Mouse (Mus musculus) ES-Bruce4 (cell line): ENCODE results near the gene Poglut1.

Experiments used
- CTCF ChIP-seq: IDR thresholded peaks from one replicate; pipeline ENCODE4 v1.8.1; 2011; ENCODE audit warnings: low read depth, low read length
- POLR2A ChIP-seq: IDR thresholded peaks from one replicate; pipeline ENCODE4 v1.8.1; 2011; ENCODE audit warnings: low read length; ENCODE audit not compliant: insufficient read depth

DNA sequence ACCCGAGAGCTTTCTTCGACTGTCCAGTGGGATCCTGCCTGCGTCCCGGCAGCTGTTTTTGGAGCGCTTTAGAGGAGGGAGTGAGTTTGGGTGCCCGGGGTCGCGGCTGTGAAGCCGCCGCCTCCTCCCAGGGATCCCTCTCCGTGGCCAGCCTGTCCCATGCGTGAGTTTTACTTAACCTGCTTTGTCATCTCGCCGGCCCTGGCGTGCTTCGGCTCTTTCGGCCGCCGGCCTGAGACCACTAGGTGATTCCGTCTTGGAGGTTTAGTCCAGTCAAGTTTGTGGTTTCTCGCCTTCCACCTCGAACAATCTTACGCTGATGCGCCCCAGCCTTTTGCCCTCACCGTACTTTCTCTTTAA is 12.9 kb upstream of the Poglut1 start:
- TF ChIP-seq POLR2A (no peak), CTCF (no peak)
